Mouse (Mus musculus) left cerebral cortex, adult 18-20 months (tissue): ENCODE data around the gene Kbtbd7. TPM values are rescaled to one million over a fixed set of nuclear protein-coding genes. Genes with fewer than 3 reads are reported as not detected.
A peak's percentile ranks its signal among the peaks of the same experiment; 100 is the strongest.
"Not testable (repeated sequence)": the region's sequence is repeated elsewhere in the genome, so short reads cannot be mapped to it uniquely, and the experiment has no call there.

Source experiments
- DNase-seq, 2 experiments: peaks; one replicate each; pipeline ENCODE4 v3.0.0; 2021 to 2022; ENCODE audit warnings: low spot score in 2 of 2, mixed read lengths in 1 of 2
- total RNA-seq, 2 experiments: library from RNA; stranded (reverse); gene quantifications; 2 replicates each; pipeline ENCODE4 v1.2.3; 2021

The Kbtbd7 gene
- total RNA-seq, 2 experiments from 2014 or later = 41.5 to 43.3 TPM

DNA sequence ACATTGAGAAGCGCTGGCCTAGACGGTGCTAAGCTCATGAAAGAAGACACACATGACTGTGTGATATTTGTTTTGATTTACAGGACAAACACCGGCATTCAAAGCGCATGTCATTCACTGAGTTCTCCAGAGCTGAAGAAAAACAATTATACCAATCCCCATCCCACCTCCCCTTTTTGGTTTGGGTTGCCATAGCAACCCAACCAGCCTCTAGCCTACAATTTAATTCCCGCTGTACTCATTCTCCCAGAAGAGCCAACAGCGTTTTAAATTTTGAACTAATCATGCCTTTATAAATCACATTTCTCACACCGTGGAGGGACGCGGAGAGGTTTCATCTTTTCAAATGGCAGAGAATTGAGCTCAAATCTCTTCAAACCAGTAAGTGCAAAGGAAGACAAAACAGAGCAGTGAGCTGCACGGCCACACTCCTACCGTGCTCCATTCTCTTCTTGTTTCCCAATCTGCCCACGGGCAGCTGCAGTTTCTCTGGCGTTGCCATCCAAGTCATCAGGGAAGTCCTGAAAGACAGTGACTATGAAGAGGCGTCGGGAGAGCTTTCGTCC is 18.8 kb downstream of the Kbtbd7 start:
- peak in 1 of 2 experiments; percentile 34 for DNase-seq

DNA sequence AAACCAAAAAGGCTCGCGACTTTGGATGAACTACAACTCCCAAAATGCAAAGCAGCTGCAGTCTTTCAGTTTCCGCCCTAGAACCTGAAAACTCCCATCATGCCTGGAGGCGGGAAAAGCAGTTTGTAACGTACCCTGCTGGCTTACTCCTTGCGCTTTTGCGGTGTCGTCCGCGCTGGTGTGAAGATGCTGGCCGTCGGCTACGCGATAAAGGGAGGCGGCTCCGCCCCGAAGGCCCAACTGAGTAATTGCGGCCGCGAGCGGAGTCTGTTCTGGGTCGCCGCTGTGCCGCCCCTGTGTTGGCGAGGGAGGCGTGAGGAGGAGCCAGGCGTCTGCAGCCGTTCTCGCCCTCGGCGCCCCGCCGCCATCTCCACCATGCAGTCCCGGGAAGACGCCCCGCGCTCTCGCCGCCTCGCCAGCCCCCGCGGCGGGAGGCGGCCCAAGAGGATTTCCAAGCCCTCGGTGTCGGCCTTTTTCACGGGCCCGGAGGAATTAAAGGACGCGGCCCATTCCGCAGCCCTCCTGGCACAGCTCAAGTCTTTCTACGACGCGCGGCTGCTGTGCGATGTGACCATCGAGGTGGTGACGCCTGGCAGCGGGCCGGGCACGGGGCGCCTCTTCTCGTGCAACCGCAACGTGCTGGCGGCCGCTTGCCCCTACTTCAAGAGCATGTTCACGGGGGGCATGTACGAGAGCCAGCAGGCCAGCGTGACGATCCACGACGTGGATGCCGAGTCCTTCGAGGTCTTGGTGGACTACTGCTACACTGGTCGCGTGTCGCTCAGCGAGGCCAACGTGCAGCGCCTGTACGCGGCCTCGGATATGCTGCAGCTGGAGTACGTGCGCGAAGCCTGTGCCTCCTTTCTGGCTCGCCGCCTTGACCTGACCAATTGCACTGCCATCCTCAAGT is 25.6 kb downstream of the Kbtbd7 start, which contains the start of gene Kbtbd6:
Gene Kbtbd6, plus strand, starts transcription at position 155 of the 910 bp plus-strand sequence.
- peak; percentile 72 to 79 for DNase-seq

DNA sequence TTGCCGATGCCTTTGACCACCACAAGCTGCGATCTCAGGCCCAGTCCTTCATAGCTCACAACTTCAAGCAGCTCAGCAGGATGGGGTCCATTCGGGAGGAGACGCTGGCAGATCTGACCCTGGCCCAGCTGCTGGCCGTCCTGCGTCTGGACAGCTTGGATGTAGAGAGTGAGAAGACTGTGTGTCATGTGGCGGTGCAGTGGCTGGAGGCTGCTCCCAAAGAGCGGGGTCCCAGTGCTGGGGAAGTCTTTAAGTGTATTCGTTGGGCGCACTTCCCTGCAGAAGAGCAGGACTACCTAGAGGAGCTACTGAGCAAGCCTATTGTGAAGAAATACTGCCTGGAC is 26.3 kb downstream of the Kbtbd7 start:
- not testable (repeated sequence) for DNase-seq

DNA sequence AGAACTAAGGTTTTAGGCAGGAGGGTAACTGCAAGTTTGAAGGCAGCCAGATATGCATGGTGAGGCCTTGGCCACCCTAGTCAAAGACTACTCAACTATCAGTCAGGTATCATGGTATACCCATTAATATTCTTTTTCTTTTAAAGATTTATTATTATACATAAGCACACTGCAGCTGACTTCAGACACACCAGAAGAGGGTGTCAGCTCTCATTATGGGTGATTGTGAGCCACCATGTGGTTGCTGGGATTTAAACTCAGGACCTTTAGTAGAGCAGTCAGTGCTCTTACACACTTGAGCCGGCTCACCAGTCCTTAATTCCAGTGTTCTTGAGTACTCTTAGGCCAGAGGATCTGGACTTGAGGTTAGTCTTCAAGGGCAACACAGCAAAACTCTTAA is 34.1 kb downstream of the Kbtbd7 start:
- no peak for DNase-seq

DNA sequence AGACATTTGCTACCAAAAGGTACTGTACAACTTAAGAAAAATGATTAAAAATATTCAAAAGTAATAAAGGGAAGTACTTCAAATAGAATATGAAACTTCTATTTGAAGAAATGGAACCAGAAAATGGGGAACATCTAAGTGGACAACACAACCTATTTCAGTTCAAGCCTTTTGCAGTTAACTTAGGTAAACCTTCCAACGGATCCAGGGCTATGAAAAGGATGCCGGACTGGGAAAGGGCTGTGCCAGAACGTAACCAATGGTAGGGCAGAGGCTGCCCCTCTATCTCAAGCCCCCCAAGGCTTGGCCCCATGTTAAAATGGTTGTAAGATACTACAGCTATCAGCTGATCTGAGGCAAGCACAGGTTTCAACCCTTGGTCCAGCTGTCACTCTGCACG is 34.7 kb downstream of the Kbtbd7 start:
- no peak for DNase-seq

DNA sequence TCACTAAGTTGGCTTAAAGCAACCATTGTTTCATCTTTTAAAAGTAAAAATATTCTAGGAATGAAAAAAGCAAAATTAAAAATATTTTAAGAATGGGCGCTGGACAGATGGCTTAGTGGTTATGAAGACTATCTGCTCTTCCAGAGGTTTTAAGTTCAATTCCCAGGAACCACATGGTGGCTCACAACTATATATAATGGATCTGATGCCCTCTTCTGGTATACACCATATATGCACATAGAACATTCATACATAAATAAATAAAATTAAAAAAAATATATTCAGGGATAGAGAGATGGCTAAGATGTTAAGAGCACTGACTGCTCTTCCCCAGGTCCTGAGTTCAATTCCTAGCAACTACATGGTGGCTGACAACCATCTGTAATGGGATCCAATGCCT is 39.3 kb downstream of the Kbtbd7 start:
- DNase-seq = no peak

DNA sequence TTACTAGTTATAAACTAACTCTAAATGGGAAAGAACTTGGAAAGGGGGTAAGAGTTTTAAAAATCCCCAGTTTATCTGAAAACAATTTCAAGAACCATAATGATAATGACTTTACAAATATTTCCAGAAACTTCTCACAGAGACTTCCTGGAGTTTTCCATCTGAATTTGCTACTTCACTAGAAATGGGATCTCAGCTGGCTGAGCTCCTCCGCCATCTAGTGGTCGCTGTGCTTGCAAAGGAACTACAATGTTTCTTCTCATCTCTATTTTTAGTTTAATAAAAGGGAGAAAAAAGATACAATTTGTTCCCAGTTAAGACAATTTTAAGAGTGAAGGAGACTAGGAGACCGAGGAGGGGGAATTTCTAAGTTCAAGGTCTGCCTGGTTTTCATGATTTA is 41.3 kb downstream of the Kbtbd7 start:
- peak; percentile 58 to 70 for DNase-seq

DNA sequence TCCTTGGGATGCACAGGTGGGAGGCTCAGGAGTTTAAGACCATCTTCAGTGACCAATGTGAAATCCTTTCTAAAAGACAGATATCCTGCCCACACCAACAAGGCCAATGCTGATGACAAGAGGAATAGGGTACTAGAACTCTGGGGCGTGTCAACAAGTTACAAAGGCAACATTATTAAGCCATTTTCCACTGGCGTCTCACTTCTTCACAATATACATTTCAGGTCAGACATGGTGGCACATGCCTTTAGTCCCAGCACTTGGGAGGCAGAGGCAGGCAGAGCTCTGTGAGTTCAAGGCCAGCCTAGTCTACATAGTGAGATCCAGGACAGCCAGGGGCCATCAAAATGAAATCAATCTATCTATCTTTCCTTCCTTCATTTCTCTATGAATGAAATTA is 47.1 kb downstream of the Kbtbd7 start:
- no peak for DNase-seq

Other genes with a start within 250 kb of the Kbtbd7 start
- not detected for gene Zfp957, start 179.1 kb upstream of the Kbtbd7 start, total RNA-seq
- 10 to 100 TPM; 29.7 to 33.7 TPM for gene Rgcc, start 124.9 kb upstream of the Kbtbd7 start, total RNA-seq
- 10 to 100 TPM; 12.9 to 16.9 TPM for gene Naa16, start 35.7 kb upstream of the Kbtbd7 start, total RNA-seq
- 1 to 10 TPM; 5.9 to 6.4 TPM for gene Mtrf1, start 28.7 kb upstream of the Kbtbd7 start, total RNA-seq
- 1 to 10 TPM in 1 of 2 experiments, under 1 TPM in 1; 0.80 to 1.0 TPM for gene Kbtbd6, start 25.3 kb downstream of the Kbtbd7 start, total RNA-seq
- gene Elf1, start 54.7 kb downstream of the Kbtbd7 start, total RNA-seq = 1 to 10 TPM; 4.5 to 4.7 TPM
- gene Wbp4, start 55.0 kb downstream of the Kbtbd7 start, total RNA-seq = 10 to 100 TPM; 49.9 to 52.8 TPM
- 10 to 100 TPM; 88.2 to 97.0 TPM for gene Sugt1, start 161.2 kb downstream of the Kbtbd7 start, total RNA-seq
- 1 to 10 TPM; 1.5 to 2.2 TPM for gene Cnmd, start 235.7 kb downstream of the Kbtbd7 start, total RNA-seq